Mouse (Mus musculus) mouse embryonic stem cell (cell line): ENCODE data around the gene Agl.
"Not testable (repeated sequence)": the region's sequence is repeated elsewhere in the genome, so short reads cannot be mapped to it uniquely, and the experiment has no call there.

Experiments
- in situ Hi-C, 2 experiments: fragments of 300-500 bp; cut with MboI; formaldehyde crosslinking; loops; 1 replicate in 1 of 2; 3 replicates in 1 of 2; pipeline ENCODE4 v1.14.3; 2019 to 2020; ENCODE audit warnings: low sequenced_read_pairs in 2 of 2, low pct_unique_long_range_greater_than_20kb in 1 of 2, mixed read lengths in 1 of 2; ENCODE audit not compliant: unreplicated experiment in 1 of 2

The Agl gene

DNA sequence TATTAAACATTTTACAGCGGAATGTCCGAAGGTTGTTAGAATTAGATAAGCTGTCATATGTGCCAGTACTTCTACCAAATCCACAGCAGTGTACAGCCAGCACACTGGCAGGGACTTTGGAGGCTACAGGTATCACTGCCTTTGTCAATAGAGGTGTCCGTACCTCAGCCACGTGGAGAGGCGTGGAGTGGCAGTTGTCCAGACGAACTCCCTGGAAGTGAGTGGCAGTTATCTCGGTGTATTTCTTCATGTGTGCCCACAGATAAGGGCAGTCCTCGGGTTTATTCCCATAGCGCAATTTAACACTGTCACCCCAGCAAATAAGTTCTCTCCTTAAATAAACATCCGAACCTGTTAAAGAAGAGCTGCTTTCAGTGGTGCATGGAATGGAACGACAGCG is 23.7 kb downstream of the Agl start:
- in situ Hi-C loops = no loop called here

DNA sequence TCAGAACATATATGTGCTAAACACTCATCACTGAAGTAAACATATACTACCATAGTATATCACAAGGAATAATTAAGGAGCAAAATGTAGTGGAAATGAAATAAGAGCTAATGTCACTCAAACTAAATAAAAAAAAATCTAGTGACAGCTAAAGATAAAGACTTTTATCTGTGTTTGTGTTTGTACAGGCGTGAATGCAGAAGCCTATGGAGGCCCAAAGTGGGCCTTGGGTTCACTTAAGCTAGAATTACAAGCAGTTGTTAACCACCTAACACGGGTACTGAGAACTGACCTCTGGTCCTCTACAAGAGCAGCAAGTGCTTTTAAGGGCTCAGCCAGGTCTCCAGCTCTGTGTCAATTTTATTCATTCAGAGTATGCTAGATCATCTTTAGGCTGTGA is 31.0 kb downstream of the Agl start:
- in situ Hi-C loops = no loop called here

GRCm38 (mm10) chr3:116773836-116774235 is 34.1 kb downstream of the Agl start:
- in situ Hi-C loops = loop anchor here in 1 of 2 experiments (5.0 kb wide), 1 partner anchor 63 kb away; no protein-coding TSS in a partner anchor

DNA sequence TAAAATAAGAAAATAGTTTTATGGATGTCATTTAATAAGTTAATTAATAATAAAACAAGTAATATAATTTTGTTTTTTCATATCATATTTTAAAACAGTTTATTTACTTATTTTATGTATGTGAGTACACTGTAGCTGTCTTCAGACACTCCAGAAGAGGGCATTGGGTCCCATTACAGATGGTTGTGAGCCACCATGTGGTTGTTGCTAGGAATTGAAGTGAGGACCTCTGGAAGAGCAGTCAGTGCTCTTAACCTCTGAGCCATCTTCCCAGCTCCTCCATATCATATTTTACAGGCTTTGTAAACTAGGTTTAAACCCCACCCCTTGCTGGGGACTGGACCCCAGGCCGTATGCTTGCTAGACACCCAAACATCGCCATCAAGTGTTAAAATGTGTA is 36.4 kb downstream of the Agl start:
- in situ Hi-C loops = loop anchor here in 1 of 2 experiments (5.0 kb wide), 1 partner anchor 66 kb away; no protein-coding TSS in a partner anchor

GRCm38 (mm10) chr3:116766963-116767362 is 41.0 kb downstream of the Agl start:
- in situ Hi-C loops = not testable (repeated sequence)

DNA sequence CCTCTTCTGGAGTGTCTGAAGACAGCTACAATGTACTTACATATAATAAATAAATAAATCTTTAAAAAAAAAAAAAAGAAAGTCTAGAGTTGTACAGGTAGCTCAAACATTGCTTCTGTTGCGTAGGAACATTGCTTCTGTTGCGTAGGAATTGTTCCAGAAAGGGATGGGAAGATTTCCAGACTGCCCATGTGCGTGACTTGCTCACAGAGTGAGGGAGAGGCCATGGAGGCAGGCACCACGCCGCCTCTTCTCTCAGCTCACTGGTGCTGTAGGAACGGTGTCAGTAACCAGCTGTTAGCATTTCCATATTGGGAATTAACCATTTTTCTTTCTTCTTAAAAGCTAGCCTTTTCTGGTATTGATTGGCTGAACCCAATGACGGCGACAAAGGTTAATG is 55.1 kb downstream of the Agl start:
- in situ Hi-C loops = no loop called here

DNA sequence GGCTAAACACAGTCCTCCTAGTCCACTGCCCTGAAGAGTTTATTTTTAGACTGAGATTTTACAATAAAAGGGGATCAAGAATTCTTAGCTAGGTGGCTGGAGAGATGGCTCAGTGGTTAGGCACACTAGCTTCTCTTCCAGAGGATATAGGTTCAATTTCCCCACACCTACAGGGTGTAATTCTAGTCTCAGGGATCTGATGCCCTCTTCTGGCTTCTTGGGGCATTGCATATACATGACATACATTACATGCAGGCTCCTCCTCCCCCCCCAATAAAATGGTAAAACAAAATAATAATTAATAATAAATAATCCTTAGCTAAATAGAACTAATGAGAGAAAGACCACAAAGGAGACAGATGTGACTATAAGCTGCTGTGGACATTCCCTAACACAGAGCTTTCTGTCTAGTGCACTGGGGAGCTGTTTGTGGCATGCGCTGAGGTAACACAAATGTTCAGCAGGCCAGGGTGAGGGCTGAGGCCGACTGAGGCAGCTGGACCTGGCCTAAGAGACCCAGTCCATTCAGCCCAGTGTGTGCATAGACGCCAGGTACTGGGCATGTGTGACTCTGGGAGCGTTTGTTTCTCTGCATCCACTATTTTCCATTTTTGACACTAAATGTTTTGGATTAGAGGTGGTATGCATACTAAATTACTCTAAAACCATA is 56.6 kb downstream of the Agl start:
- in situ Hi-C loops = no loop called here

DNA sequence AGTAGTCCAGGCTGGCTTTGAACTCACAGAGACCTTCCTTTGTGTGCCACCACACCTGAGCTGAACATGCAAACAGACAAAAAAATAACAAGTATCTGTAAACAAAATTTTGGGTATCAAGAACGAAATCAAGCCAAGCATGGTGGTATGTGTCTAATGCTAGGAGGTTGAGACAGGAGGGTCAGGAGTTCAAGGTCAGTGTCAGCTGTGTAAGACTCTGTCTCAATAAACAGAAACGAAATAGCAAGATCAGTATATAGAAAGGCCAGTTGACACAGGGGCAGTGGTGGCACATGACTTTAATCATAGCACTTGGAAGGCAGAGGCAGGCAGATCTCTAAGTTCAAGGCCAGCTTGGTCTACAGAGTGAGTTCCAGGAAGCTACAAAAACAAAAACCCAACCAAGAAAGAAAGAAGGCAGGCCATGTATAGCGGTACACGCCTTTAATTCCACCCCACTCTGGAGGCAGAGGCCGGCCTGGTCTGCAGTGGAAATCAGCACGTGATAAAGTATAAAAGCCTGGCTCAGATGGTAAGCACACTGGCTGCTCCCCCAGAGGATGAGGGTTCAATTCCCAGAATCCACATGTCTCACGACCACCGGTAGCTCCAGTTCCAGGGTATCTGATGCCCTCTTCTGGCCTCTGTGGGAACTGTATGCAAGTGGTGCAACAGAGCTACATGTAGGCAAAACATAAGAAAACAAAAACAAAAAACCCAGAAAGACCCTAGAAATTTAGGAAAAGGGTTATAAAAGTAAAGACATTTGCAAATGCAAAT is 59.4 kb downstream of the Agl start:
- in situ Hi-C loops = loop anchor here (10.0 to 25.0 kb wide), 4 partner anchors 84 to 424 kb away; partner anchors contain the start of genes Dbt (in 1 of the 2), Mfsd14a (in 1 of the 2) and Rtca (in 1 of the 2)

DNA sequence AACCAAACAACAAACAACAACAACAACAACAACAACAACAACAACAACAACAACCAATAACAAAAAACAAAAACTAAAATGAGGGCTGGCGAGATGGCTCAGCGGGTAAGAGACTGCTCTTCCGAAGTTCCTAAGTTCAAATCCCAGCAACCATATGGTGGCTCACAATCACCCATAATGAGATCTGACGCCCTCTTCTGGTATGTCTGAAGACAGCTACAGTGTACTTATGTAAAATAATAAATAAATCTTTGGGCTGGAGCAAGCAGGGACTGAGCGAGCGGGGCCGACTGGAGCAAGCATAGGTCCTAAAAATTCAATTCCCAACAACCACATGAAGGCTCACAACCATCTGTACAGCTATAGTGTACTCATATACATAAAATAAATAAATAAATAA is 60.3 kb downstream of the Agl start:
- in situ Hi-C loops = loop anchor here (10.0 to 25.0 kb wide), 4 partner anchors 83 to 423 kb away; partner anchors contain the start of genes Dbt (in 1 of the 2), Mfsd14a (in 1 of the 2) and Rtca (in 1 of the 2)

- in situ Hi-C loops = loop anchor here (10.0 to 25.0 kb wide), 4 partner anchors 76 to 416 kb away; partner anchors contain the start of genes Dbt (in 1 of the 2), Mfsd14a (in 1 of the 2) and Rtca (in 1 of the 2)
Observed at GRCm38 (mm10) chr3:116740963-116741362, 67.0 kb downstream of the Agl start.

GRCm38 (mm10) chr3:116740106-116740505 is 67.9 kb downstream of the Agl start:
- in situ Hi-C loops = loop anchor here (10.0 to 25.0 kb wide), 4 partner anchors 75 to 415 kb away; partner anchors contain the start of genes Dbt (in 1 of the 2), Mfsd14a (in 1 of the 2) and Rtca (in 1 of the 2)

GRCm38 (mm10) chr3:116737326-116737731 is 70.6 kb downstream of the Agl start:
- in situ Hi-C loops = loop anchor here (25.0 kb wide), 2 partner anchors 225 to 400 kb away; partner anchors contain the start of genes Dbt (in 1 of the 2) and Rtca (in 1 of the 2)

GRCm38 (mm10) chr3:116729483-116730174 is 78.3 kb downstream of the Agl start:
- in situ Hi-C loops = loop anchor here (25.0 kb wide), 2 partner anchors 217 to 392 kb away; partner anchors contain the start of genes Dbt (in 1 of the 2) and Rtca (in 1 of the 2)

GRCm38 (mm10) chr3:116726807-116727206 is 81.2 kb downstream of the Agl start:
- in situ Hi-C loops = loop anchor here (25.0 kb wide), 2 partner anchors 215 to 390 kb away; partner anchors contain the start of genes Dbt (in 1 of the 2) and Rtca (in 1 of the 2)

GRCm38 (mm10) chr3:116723496-116724481 is 84.2 kb downstream of the Agl start:
- in situ Hi-C loops = no loop called here

DNA sequence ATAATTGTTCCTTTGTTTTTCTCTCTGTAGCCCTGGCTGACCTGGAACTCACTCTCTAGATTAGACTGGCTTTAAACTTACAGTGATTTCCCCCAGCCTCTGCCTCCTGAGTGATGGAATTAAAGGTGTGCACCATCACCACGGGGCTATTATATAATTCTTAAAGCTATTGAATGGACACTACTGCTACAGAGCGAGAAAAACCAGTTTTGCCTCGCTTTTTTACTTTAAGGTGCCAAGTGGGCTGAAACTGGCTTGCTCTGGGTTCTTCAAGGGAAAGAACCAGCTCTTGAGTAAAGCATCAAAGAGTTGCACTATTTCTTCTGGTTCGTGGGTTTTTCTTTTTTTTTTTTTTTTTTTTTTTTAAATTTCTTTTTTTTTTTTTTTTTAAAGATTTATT is 85.0 kb downstream of the Agl start:
- in situ Hi-C loops = no loop called here

- in situ Hi-C loops = no loop called here
Observed at GRCm38 (mm10) chr3:116718951-116719350, 89.0 kb downstream of the Agl start.
